ENCODE assay signal across 10 mouse cellular contexts in the genomic region with DNA sequence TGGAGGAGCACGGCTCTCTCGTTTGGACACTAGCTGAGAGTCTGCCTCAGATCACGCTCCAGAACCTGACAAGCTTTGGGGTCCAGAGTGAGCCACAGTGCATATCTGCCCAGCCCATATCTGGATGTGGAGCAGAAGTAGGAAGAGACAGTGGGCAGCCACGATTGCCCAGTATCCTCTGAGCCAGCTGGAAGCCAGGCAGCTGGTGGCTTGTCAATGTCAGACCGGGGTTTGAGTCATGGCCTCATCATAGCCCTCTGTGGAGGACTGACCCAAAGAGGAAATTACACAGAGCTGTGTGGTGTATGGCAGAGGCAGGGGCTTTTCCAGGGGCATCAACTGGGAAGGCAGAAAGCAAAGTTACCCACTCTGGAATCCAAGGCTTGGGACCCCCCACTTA. TPM values are rescaled to one million over a fixed set of nuclear protein-coding genes. Genes with fewer than 3 reads are reported as not detected.
A peak's percentile ranks its signal among the peaks of the same experiment; 100 is the strongest.
DNase-seq lines count a peak whose midpoint lies in the region; ATAC-seq and TF ChIP-seq lines count a peak whose summit lies in the region.
"Had no signal": no experiment of that assay in that cellular context is flagged by ENCODE, and none has a peak within 500 bp of the region (broad histone marks: within the 10 kb centered on the region; RNA-seq: fewer than 3 reads in every experiment).

No protein-coding gene starts in this region.

- no peak for TF ChIP-seq CTCF in thymus, adult 2 months (IDR thresholded peaks at IDR 0.05; ENCODE audit: borderline replicate concordance, control insufficient read depth, extremely low read depth, insufficient read depth, low read length, poor library complexity)

- no peak for ATAC-seq in hindbrain, embryonic 14.5 days (ENCODE audit: low FRiP score)

- H3K4me2 ChIP-seq in hindbrain, embryonic 14.5 days (replicated peaks) = no peak overlapping the region
- H3K4me2 ChIP-seq: liver, embryonic 15.5 days had no signal

- H3K9ac ChIP-seq in hindbrain, embryonic 14.5 days = no peak overlapping the region
- H3K9ac ChIP-seq: liver, embryonic 15.5 days had no signal

- H3K9me3 ChIP-seq in hindbrain, embryonic 10.5 days = no peaks in the 10 kb centered on the region
- H3K9me3 ChIP-seq in hindbrain, embryonic 14.5 days (ENCODE audit: control insufficient read depth, low read length) = no peaks in the 10 kb centered on the region
- H3K9me3 ChIP-seq: heart, embryonic 10.5 days; liver, embryonic 15.5 days had no signal

- WGBS in hindbrain, embryonic 10.5 days = 70% methylated on average over 5 of the region's 5 CpGs
- 66% methylated on average over 5 of the region's 5 CpGs for WGBS in hindbrain, embryonic 14.5 days
- WGBS in thymus, adult 2 months = 8% methylated on average over 5 of the region's 5 CpGs

- peaks cover 75% of the 10 kb centered on the region for H3K4me1 ChIP-seq in hindbrain, embryonic 10.5 days (replicated peaks)
- H3K4me1 ChIP-seq in hindbrain, embryonic 14.5 days (replicated peaks; ENCODE audit: control insufficient read depth, insufficient read depth, low read length) = peaks cover 25% of the 10 kb centered on the region
- peaks cover 69% of the 10 kb centered on the region for H3K4me1 ChIP-seq in thymus, adult 2 months (replicated peaks; ENCODE audit: control insufficient read depth, insufficient read depth, low read length)

- H3K36me3 ChIP-seq in hindbrain, embryonic 10.5 days = no peaks in the 10 kb centered on the region
- H3K36me3 ChIP-seq in hindbrain, embryonic 14.5 days (replicated peaks; ENCODE audit: control insufficient read depth, insufficient read depth) = no peaks in the 10 kb centered on the region
- no peaks in the 10 kb centered on the region for H3K36me3 ChIP-seq in thymus, adult 2 months (ENCODE audit: control insufficient read depth, insufficient read depth, low read length)
- H3K36me3 ChIP-seq: heart, embryonic 10.5 days; liver, embryonic 15.5 days had no signal

- intact Hi-C loops in left cerebral cortex, postnatal 36 days (cut with DNase I) = no loop called here

- H3K4me3 ChIP-seq in hindbrain, embryonic 10.5 days = no peak overlapping the region
- no peak overlapping the region for H3K4me3 ChIP-seq in hindbrain, embryonic 14.5 days (replicated peaks; ENCODE audit: low read length)
- H3K4me3 ChIP-seq in thymus, adult 2 months (ENCODE audit: control insufficient read depth, insufficient read depth, low read length) = no peak overlapping the region
- H3K4me3 ChIP-seq: heart, embryonic 10.5 days; liver, embryonic 15.5 days had no signal

- H3K27me3 ChIP-seq in hindbrain, embryonic 10.5 days (ENCODE audit: insufficient read depth, poor library complexity, severe bottlenecking) = peaks cover 44% of the 10 kb centered on the region
- H3K27me3 ChIP-seq in hindbrain, embryonic 14.5 days (ENCODE audit: control insufficient read depth, insufficient read depth, low read length) = no peaks in the 10 kb centered on the region
- H3K27me3 ChIP-seq in thymus, adult 2 months (ENCODE audit: control insufficient read depth, insufficient read depth, low read length) = no peaks in the 10 kb centered on the region

- H3K27ac ChIP-seq in hindbrain, embryonic 10.5 days = peak overlapping the region; percentile 24; the same call in 1 of the 2 replicates
- H3K27ac ChIP-seq in hindbrain, embryonic 14.5 days = no peak overlapping the region
- H3K27ac ChIP-seq in thymus, adult 2 months (ENCODE audit: control insufficient read depth, insufficient read depth, low read length) = peak overlapping the region; percentile 89
- H3K27ac ChIP-seq: heart, embryonic 10.5 days; liver, embryonic 15.5 days had no signal

- no peak for TF ChIP-seq POLR2A in thymus, adult 2 months (IDR thresholded peaks at IDR 0.05; ENCODE audit: control insufficient read depth, extremely low read depth, insufficient read depth, low read length, poor library complexity)

- DNase-seq in hindbrain, embryonic 10.5 days (ENCODE audit: low spot score) = no peak
- no peak for DNase-seq in hindbrain, embryonic 14.5 days (ENCODE audit: low spot score)
- DNase-seq in thymus, adult 2 months = no peak
- DNase-seq in thymus, postnatal 10 days (ENCODE audit: low spot score in 2 of 2) = no peak
- DNase-seq in induced T-regulatory cell, adult 2 months (ENCODE audit: low read depth) = peak; percentile 47
- DNase-seq in left cerebral cortex, adult 11 months (ENCODE audit: low spot score) = no peak
- DNase-seq in left cerebral cortex, postnatal 36 days (ENCODE audit: low spot score in 2 of 2) = no peak
- DNase-seq: kidney, adult 18-20 months had no signal

RNA-seq across cellular contexts. Expression of a gene that starts 25.6 kb away (rescaled TPM):
- 33.8 and 37.1 TPM in 2 replicates for polyA plus RNA-seq in hindbrain, embryonic 10.5 days (2016; fragmentation: Nextera tagmentation; extraction: Ambion mirVana)
- 59.7 and 63.9 TPM in 2 replicates for polyA plus RNA-seq in hindbrain, embryonic 14.5 days (2014; fragmentation: Nextera tagmentation; extraction: Ambion mirVana)
- polyA plus RNA-seq in thymus, adult 2 months (2012; rRNA removed) = 613 and 674 TPM in 2 replicates
- total RNA-seq in left cerebral cortex, postnatal 36 days (2021) = 10 to 100 TPM; 27.5 to 33.9 TPM
